Mouse (Mus musculus) hindbrain, embryonic 15.5 days (tissue): ENCODE measurements around the gene Zc3h7b. TPM values are rescaled to one million over a fixed set of nuclear protein-coding genes. Genes with fewer than 3 reads are reported as not detected.

Experiments
- ATAC-seq: fragments of 200-750 bp; cut with Nextera tagmentation; 2 replicates; pipeline ENCODE4 v1.8.0; 2017; ENCODE audit warnings: low read depth, moderate number of reproducible peaks, moderate TSS enrichment; ENCODE audit not compliant: low FRiP score
- H3K27ac ChIP-seq: fragments of 300-500 bp; sonication (generic); replicated peaks from 2 replicates; pipeline ENCODE4 v1.5.1; 2015; ENCODE audit warnings: mild to moderate bottlenecking, inconsistent platforms
- H3K27me3 ChIP-seq: fragments of 300-500 bp; sonication (generic); 2 replicates; pipeline ENCODE4 v1.6.1; 2015; ENCODE audit warnings: control low read depth, inconsistent platforms
- H3K36me3 ChIP-seq: fragments of 300-500 bp; sonication (generic); 2 replicates; pipeline ENCODE4 v1.6.1; 2015; ENCODE audit warnings: control low read depth, inconsistent platforms
- H3K4me1 ChIP-seq: fragments of 300-500 bp; sonication (generic); replicated peaks from 2 replicates; pipeline ENCODE4 v1.6.1; 2015; ENCODE audit warnings: control low read depth, inconsistent platforms
- H3K4me2 ChIP-seq: fragments of 300-500 bp; sonication (generic); 2 replicates; pipeline ENCODE4 v1.6.1; 2015; ENCODE audit warnings: moderate library complexity, mild to moderate bottlenecking, inconsistent platforms
- H3K4me3 ChIP-seq: fragments of 300-500 bp; sonication (generic); 2 replicates; pipeline ENCODE4 v1.5.1; 2015; ENCODE audit warnings: mild to moderate bottlenecking, inconsistent platforms
- H3K9ac ChIP-seq: fragments of 300-500 bp; sonication (generic); 2 replicates; pipeline ENCODE4 v1.6.1; 2015; ENCODE audit warnings: inconsistent platforms
- H3K9me3 ChIP-seq: fragments of 300-500 bp; sonication (generic); 2 replicates; pipeline ENCODE4 v1.6.1; 2016; ENCODE audit warnings: control low read depth, inconsistent platforms
- WGBS: fragments of 180-500 bp; shearing (Covaris S2); methylation state at CpG from one replicate; pipeline ENCODE4 v1.1.7; 2015; 5-methylcytosine and 5-hydroxymethylcytosine counted together
- polyA plus RNA-seq: library from polyadenylated mRNA; unstranded; fragments of >200 nt; fragmentation: Nextera tagmentation; extraction: Ambion mirVana; gene quantifications from 2 replicates; pipeline ENCODE4 v1.2.1, GENCODE M21; 2015

Gene Zc3h7b
- polyA plus RNA-seq, 1 experiment from 2014 or later, result 49.8 TPM

DNA sequence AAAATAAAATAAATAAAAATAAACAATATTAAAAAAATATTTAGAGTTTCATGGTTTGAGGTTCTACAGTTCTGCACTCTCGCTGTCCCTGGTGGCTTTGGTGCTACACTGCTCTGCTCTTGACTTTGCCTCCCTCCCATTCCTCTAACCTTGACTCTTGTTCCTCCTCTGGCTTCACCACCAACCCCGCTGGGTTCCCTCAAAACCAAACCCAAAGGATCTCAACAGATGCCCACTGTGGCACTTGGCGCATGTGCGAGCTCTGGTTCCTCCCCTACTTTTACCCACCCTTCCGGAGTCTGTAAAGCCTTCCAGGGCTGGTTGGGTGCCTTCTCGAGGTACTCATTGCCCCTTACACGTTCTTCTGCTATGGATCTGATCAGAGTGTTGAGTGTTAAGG, 97.4 kb downstream of the Zc3h7b start:
- Histone ChIP-seq H3K4me2 (no peak overlapping the region), H3K4me1 (0 out of 2 replicates have a peak, but pooled peaks cover 3% of the 10 kb centered on the region), H3K4me3 (no peak overlapping the region), H3K9ac (no peak overlapping the region), H3K27ac (no peak overlapping the region), H3K36me3 (no peaks in the 10 kb centered on the region), H3K27me3 (no peaks in the 10 kb centered on the region), H3K9me3 (no peaks in the 10 kb centered on the region)
- ATAC-seq, result no peak
- WGBS, result 92% methylated on average over 7 of the region's 7 CpGs

DNA sequence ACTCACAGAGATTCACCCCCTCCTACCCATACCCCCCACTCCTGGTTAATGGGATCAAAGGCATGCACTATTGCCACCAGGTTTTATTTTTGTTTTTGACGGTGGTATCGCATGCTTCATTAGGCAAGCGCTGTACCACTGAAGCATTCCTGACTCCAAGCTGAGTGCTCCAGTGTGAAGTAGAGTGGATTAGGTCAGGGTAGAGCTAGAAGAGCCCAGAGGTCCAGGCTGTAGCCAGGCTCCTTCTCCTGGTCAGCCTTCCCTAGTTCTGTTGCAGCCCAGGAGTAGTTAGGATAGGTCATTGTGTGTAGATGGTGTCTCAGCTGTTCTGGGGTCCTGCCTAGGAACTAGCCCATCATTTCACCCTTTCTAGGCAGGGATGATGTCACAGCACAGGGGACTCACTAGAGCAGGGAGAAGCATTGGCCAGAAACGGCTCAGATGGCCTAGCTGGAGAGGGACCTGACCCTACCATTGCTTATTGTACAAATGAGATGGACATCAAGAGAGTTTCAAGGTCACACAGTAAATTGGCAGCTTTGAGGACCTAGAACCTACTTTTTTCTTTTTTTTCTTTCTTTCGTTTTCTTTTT, 100.3 kb downstream of the Zc3h7b start:
- Histone ChIP-seq H3K4me1 (no peaks in the 10 kb centered on the region), H3K27me3 (no peaks in the 10 kb centered on the region), H3K9me3 (no peaks in the 10 kb centered on the region), H3K36me3 (peaks cover 18% of the 10 kb centered on the region), H3K27ac (no peak overlapping the region), H3K4me3 (no peak overlapping the region), H3K4me2 (no peak overlapping the region), H3K9ac (no peak overlapping the region)
- ATAC-seq, result no peak
- WGBS, result 66% methylated on average over 5 of the region's 5 CpGs

DNA sequence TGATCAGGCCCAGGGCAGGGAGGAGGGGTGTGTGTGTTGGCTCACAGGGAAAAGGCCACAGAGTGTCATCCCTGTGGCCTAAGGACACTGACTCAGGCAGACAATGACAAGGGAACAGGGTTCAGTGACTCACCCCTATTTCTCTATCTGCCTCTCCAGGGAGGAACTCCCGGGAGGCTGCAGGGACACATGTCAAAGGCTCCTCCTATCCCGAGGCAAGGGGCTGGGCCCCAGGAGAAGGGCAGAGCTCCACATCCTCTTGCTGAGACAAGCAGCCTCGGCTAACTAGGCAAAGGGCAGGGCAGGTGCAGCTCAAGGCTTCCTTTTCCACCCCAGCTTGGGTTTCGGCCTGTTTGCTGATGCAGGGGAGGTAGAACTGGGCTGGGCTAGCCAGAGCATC, 100.9 kb downstream of the Zc3h7b start:
- Histone ChIP-seq H3K36me3 (peaks cover 24% of the 10 kb centered on the region), H3K4me2 (no peak overlapping the region), H3K27ac (no peak overlapping the region), H3K4me3 (no peak overlapping the region), H3K4me1 (no peaks in the 10 kb centered on the region), H3K9me3 (no peaks in the 10 kb centered on the region), H3K9ac (no peak overlapping the region), H3K27me3 (no peaks in the 10 kb centered on the region)
- 51% methylated on average over 4 of the region's 4 CpGs for WGBS
- no peak for ATAC-seq

Other genes starting within 250 kb of the Zc3h7b start
- 19.5 and 21.9 TPM in 2 replicates for gene Ep300, start 159.7 kb upstream of the Zc3h7b start, polyA plus RNA-seq
- 27.6 and 32.7 TPM in 2 replicates for gene L3mbtl2, start 81.2 kb upstream of the Zc3h7b start, polyA plus RNA-seq
- 33.8 and 38.2 TPM in 2 replicates for gene Chadl, start 47.8 kb upstream of the Zc3h7b start, polyA plus RNA-seq
- gene Rangap1, start 473 bp downstream of the Zc3h7b start, polyA plus RNA-seq, result 154 and 157 TPM in 2 replicates
- gene Tef, start 57.4 kb downstream of the Zc3h7b start, polyA plus RNA-seq, result 23.7 and 25.3 TPM in 2 replicates
- gene Tob2, start 113.7 kb downstream of the Zc3h7b start, polyA plus RNA-seq, result 17.4 and 17.7 TPM in 2 replicates
- gene Phf5a, start 126.9 kb downstream of the Zc3h7b start, polyA plus RNA-seq, result 119 and 123 TPM in 2 replicates
- gene Aco2, start 127.3 kb downstream of the Zc3h7b start, polyA plus RNA-seq, result 282 and 287 TPM in 2 replicates
- gene Polr3h, start 181.2 kb downstream of the Zc3h7b start, polyA plus RNA-seq, result 87.3 and 92.0 TPM in 2 replicates
- 213 and 253 TPM in 2 replicates for gene Csdc2, start 191.7 kb downstream of the Zc3h7b start, polyA plus RNA-seq
- gene Pmm1, start 215.9 kb downstream of the Zc3h7b start, polyA plus RNA-seq, result 102 and 108 TPM in 2 replicates
- gene 1700029P11Rik, start 235.5 kb downstream of the Zc3h7b start, polyA plus RNA-seq, result not detected in 2 replicates
- gene Xrcc6, start 242.8 kb downstream of the Zc3h7b start, polyA plus RNA-seq, result 40.8 and 43.4 TPM in 2 replicates